Mouse (Mus musculus): ENCODE results near the gene Cpm.

GRCm38 (mm10) chr10:117633564-117634208 is 4.4 kb downstream of the Cpm start:
- no peak for TF ChIP-seq CTCF (IDR thresholded peaks at IDR 0.05; ENCODE audit: low read depth)
- no peak for TF ChIP-seq EP300 (IDR thresholded peaks at IDR 0.05; ENCODE audit: low read depth)

All from liver, embryonic 14.5 days (tissue).